Mouse (Mus musculus) cerebellum, adult 2 months (tissue): ENCODE data around the gene Serinc2. TPM values are rescaled to one million over a fixed set of nuclear protein-coding genes. Genes with fewer than 3 reads are reported as not detected.
A peak's percentile ranks its signal among the peaks of the same experiment; 100 is the strongest.

Source experiments
- DNase-seq, 2 experiments: peaks; one replicate each; pipeline ENCODE4 v3.0.0; 2021
- H3K27ac ChIP-seq: fragments of 200-500 bp; 2 replicates; pipeline ENCODE4 v1.5.1; 2012; ENCODE audit warnings: low read length, control low read depth, inconsistent platforms; ENCODE audit not compliant: insufficient read depth
- H3K27me3 ChIP-seq: fragments of 200-500 bp; 2 replicates; pipeline ENCODE4 v1.6.1; 2012; ENCODE audit warnings: inconsistent platforms, mild to moderate bottlenecking, low read length, moderate library complexity; ENCODE audit not compliant: control insufficient read depth, insufficient read depth
- H3K4me1 ChIP-seq: fragments of 200-500 bp; 2 replicates; pipeline ENCODE4 v1.6.1; 2011; ENCODE audit warnings: low read length; ENCODE audit not compliant: control insufficient read depth, insufficient read depth
- H3K4me3 ChIP-seq: fragments of 200-500 bp; replicated peaks from 2 replicates; pipeline ENCODE3; 2011; ENCODE audit warnings: mild to moderate bottlenecking, low read depth, low read length, control low read depth; ENCODE audit not compliant: insufficient read depth
- CTCF ChIP-seq: fragments of 200-500 bp; IDR thresholded peaks from 2 replicates; pipeline ENCODE4 v1.5.1; 2011; ENCODE audit warnings: low read depth, mild to moderate bottlenecking, control low read depth, low read length, moderate library complexity, borderline replicate concordance; ENCODE audit not compliant: insufficient read depth
- POLR2A ChIP-seq: fragments of 200-500 bp; IDR thresholded peaks from 2 replicates; pipeline ENCODE4 v1.6.1; 2011; ENCODE audit warnings: low read length, control low read depth, borderline replicate concordance; ENCODE audit not compliant: insufficient read depth
- WGBS: fragments of 180-500 bp; shearing (Covaris S2); methylation state at CpG from one replicate; pipeline ENCODE4 v1.1.7; 2018; 5-methylcytosine and 5-hydroxymethylcytosine counted together
- polyA plus RNA-seq: library from polyadenylated mRNA; depleted of rRNA; stranded (reverse); fragments of >200 nt; gene quantifications from 2 replicates; pipeline ENCODE4 v1.2.3, GENCODE M21; 2012

The Serinc2 gene
- polyA plus RNA-seq, 1 experiment: 39.6 TPM

DNA sequence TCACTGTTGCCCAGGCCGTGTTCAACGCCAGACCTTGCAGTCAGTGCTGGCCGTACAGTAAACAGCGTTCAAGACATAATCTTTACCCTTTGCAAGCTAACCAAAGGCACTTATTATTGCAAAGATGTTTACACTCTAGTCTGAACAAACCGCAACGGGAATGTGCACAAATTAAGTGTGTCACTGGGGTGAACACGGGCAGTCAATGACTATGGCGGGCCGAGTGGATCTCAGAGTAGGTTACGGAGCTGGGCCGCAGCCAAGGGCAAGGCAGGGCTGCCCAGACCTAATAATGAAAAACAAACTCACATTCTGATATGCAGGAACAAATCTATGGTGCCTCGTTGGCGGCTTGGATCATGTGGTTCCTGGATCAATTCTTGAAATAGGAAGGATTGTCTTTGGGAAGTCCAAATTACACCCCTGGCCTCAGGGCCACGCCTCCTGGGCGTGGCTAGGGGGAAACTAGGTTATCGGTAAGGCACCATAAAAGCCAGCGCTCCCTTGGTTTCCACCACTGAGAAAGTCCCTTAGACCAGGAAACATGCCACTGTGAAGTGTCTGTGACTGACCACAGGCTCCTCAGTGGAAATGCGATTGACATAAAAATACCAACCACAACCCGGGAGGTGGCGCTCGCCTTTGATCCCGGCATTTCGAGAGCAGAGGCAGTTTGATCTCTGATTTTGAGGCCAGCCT is 16.2 kb upstream of the Serinc2 start:
- Histone ChIP-seq H3K27ac (no peak overlapping the region), H3K4me1 (peaks cover 20% of the 10 kb centered on the region), H3K4me3 (no peak overlapping the region), H3K27me3 (no peaks in the 10 kb centered on the region)
- TF ChIP-seq POLR2A (no peak), CTCF (no peak)
- WGBS: 51% methylated on average over 23 of the region's 23 CpGs
- DNase-seq: no peak

DNA sequence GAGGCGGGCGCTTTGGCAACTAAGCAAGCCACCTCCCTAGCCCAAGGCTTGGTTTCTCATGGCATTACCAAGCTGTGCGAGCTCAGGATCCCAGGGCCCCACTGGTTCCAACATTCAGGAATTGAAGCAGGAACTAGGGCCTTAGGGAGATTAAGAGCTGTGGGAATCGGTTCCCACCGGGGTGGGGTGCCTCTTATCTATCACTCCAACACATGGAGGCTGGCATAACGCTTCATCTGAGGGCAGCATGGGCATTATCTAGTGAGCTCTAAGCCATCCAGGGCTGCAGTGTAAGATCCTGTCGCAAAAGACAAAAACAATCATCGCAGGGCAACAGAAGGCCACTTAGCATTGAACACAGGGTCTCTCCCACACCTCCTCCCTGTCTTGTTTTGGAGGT is 15.5 kb upstream of the Serinc2 start:
- no peak for DNase-seq
- TF ChIP-seq POLR2A (no peak), CTCF (no peak)
- H3K27me3 ChIP-seq: no peaks in the 10 kb centered on the region
- WGBS: 87% methylated on average over 8 of the region's 8 CpGs
- no peak overlapping the region for H3K4me3 ChIP-seq
- H3K27ac ChIP-seq: no peak overlapping the region
- peaks cover 13% of the 10 kb centered on the region for H3K4me1 ChIP-seq

DNA sequence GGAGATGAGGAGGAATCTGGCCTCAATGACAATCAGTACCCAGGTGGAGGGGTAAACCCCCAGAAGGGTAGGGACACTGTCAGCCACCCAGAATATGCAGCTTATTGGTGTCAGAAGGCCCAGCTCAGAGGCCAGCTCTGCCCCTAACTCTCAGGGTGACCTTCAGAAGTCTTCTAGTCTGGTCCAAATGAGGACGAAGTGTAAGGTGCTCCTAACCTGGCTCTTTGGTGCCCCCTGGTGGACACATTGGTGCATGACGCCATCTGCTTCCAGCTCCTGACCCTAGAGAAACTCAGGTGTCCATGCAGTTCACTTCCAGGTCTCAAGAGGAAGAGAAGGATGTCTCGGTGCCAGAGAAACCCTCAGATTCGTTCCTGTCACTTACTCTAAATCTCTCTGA is 13.3 kb upstream of the Serinc2 start:
- Histone ChIP-seq H3K27me3 (no peaks in the 10 kb centered on the region), H3K4me3 (no peak overlapping the region), H3K4me1 (no peaks in the 10 kb centered on the region), H3K27ac (no peak overlapping the region)
- TF ChIP-seq POLR2A (no peak), CTCF (peak; percentile 98)
- DNase-seq: peak; percentile 78 to 89
- WGBS: 0% methylated on average over 4 of the region's 4 CpGs

DNA sequence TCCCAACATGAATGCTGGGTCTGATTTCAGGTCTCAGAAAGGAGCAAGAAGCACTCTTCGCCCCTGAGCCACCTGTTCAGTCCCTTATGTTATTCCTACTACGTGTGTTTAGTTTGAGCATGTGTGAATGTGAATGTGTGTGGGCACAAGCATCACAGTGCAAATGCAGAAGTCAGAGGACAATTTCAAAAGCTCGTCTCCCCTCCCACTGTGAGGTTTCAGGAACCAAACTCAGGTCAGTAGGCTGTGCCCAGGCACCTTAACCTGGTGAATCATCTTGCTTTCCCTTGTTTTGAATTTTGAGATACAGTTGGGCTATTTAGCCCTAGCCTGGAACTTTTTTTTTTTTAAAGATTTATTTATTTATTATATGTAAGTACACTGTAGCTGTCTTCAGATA is 10.8 kb upstream of the Serinc2 start:
- H3K27ac ChIP-seq: no peak overlapping the region
- no peak overlapping the region for H3K4me3 ChIP-seq
- TF ChIP-seq CTCF (no peak), POLR2A (no peak)
- no peak for DNase-seq
- H3K27me3 ChIP-seq: no peaks in the 10 kb centered on the region
- no peaks in the 10 kb centered on the region for H3K4me1 ChIP-seq
- 83% methylated on average over 3 of the region's 3 CpGs for whole genome bisulfite sequencing

DNA sequence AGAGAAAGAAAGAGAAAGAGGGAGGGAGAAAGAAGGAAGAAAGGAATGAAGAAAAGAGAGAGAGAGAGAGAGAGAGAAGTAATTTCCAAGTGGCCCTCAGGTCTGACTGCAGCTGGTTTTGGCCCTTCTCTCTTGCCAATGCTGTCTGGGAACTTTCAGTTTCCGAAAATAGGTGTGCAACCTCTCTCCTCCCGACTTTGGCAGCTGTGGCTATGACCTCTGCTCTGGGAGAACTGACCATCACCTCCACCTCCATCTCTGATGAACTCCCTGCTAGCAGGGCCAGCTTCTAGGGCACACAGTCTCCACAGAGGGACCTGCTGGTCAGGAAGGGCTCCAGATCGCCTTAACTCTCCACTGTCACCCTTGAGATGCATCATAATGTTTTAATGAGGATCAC is 7.5 kb upstream of the Serinc2 start:
- 67% methylated on average over 3 of the region's 3 CpGs for WGBS
- no peak overlapping the region for H3K27ac ChIP-seq
- TF ChIP-seq POLR2A (no peak), CTCF (no peak)
- no peak overlapping the region for H3K4me3 ChIP-seq
- no peaks in the 10 kb centered on the region for H3K27me3 ChIP-seq
- no peak for DNase-seq
- H3K4me1 ChIP-seq: no peaks in the 10 kb centered on the region

DNA sequence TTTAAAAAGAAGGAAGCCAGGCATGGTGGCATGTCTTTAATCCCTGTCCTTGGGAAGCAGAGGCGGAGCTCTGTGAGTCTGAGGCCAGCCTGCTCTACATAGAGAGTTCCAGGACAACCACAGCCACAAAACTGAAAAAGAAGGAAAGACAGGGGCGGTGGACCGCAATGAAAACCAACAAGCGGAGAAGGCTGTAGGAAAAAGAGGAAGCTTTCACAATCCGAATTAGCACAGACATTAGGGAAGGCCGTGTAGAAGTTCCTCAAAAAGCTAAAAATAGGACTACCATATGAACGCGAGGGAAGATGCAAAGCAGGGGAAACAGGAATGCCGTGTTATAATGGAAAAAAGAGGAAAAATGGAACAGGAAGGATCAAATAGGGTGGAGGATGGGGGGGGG is 4.8 kb upstream of the Serinc2 start:
- WGBS: 89% methylated on average over 9 of the region's 9 CpGs
- H3K4me1 ChIP-seq: no peaks in the 10 kb centered on the region
- DNase-seq: no peak
- no peaks in the 10 kb centered on the region for H3K27me3 ChIP-seq
- TF ChIP-seq POLR2A (no peak), CTCF (no peak)
- no peak overlapping the region for H3K4me3 ChIP-seq
- H3K27ac ChIP-seq: no peak overlapping the region

DNA sequence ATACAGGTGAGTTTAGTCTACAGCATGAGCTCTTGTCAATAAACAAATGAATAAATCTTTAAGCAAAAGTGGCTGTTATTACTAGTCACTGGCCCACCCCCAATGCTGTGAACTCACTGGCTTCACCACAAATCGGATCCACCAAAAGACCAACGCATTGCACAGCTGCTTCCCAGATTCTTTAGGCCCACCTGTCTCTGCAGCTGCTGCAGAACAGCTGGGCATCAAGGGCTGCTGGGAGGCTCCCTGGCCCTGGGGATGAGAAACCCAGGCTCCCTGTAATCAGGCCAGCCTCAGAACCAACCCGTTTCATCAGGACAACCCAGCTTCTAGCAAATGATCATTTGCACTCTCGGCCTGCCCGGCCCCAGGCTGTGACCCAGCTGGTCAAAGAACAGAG is 3.9 kb upstream of the Serinc2 start:
- Histone ChIP-seq H3K27me3 (no peaks in the 10 kb centered on the region), H3K4me1 (no peaks in the 10 kb centered on the region), H3K4me3 (no peak overlapping the region), H3K27ac (no peak overlapping the region)
- TF ChIP-seq CTCF (no peak), POLR2A (no peak)
- 67% methylated on average over 5 of the region's 5 CpGs for WGBS
- DNase-seq: no peak

DNA sequence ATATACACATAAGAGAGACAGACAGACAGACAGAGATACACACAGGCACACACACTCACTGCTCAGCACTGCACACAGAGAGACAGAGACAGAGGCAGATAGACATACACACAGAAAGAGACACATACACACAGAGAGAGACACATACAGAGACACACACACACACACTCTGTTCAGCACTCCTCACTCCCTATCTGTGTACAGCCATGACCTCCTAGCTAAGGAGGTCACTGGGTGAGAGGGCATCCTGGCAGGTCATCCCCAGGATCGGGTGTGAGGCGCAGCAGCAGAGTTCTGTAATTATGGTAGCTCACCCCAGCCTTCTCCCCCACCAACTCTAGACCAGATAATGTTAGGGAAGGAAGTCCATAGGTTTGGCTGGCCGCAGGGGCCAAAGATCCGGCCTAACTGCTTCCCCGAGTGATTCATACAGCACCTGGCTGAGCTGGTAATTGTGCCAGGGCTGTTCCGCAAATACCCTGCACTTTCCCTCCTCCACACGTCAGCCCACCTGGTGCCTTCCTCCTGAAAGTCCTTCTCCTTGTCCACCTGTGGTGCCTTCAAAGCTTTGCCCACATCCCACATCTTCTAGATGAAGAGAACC is 2.3 kb downstream of the Serinc2 start:
- TF ChIP-seq CTCF: no peak
- no peak for TF ChIP-seq POLR2A
- Histone ChIP-seq H3K4me1 (peaks cover 9% of the 10 kb centered on the region), H3K27me3 (no peaks in the 10 kb centered on the region), H3K27ac (peak overlapping the region; percentile 19; the same call in 1 of the 2 replicates), H3K4me3 (no peak overlapping the region)
- DNase-seq: peak; percentile 51 to 76
- WGBS: 23% methylated on average over 7 of the region's 7 CpGs

DNA sequence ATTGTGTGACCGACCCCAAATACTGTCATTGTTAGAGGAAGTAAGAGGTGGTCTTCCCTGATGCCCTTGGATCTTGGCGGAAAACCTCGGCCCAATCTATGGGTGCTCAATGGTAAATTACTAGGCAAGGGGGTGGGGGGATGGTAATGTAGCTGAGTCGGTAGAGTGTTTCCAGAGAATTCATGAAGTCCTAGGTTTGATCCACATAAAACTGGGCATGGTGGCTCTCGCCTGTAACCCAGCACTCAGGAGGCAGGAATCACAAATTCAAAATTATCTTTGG is 3.2 kb downstream of the Serinc2 start:
- H3K27me3 ChIP-seq: no peaks in the 10 kb centered on the region
- H3K4me1 ChIP-seq: peaks cover 14% of the 10 kb centered on the region
- WGBS: 44% methylated on average over 5 of the region's 5 CpGs
- no peak for DNase-seq
- TF ChIP-seq CTCF: no peak
- TF ChIP-seq POLR2A: no peak
- H3K4me3 ChIP-seq: peak overlapping the region; percentile 62
- no peak overlapping the region for H3K27ac ChIP-seq
